Mouse (Mus musculus) ES-E14 (cell line): ENCODE measurements around the gene Arpc1b.

Experiments
- CHD2 ChIP-seq: IDR thresholded peaks from 2 replicates; pipeline ENCODE4 v1.6.1; 2014; ENCODE audit warnings: mild to moderate bottlenecking, low read depth, low read length, inconsistent platforms
- HCFC1 ChIP-seq: IDR thresholded peaks from 2 replicates; pipeline ENCODE4 v1.6.1; 2012; ENCODE audit warnings: low read length, inconsistent platforms, borderline replicate concordance; ENCODE audit not compliant: insufficient read depth
- MAFK ChIP-seq: IDR thresholded peaks from 2 replicates; pipeline ENCODE4 v1.6.1; 2014; ENCODE audit warnings: mild to moderate bottlenecking, low read depth, low read length, inconsistent platforms; ENCODE audit not compliant: insufficient read depth
- ZC3H11A ChIP-seq: IDR thresholded peaks from 2 replicates; pipeline ENCODE4 v1.6.1; 2012; ENCODE audit warnings: low read depth, mild to moderate bottlenecking, inconsistent platforms, low read length, borderline replicate concordance
- ZNF384 ChIP-seq: IDR thresholded peaks from 2 replicates; pipeline ENCODE4 v1.6.1; 2012; ENCODE audit warnings: low read depth, low read length, inconsistent platforms

DNA sequence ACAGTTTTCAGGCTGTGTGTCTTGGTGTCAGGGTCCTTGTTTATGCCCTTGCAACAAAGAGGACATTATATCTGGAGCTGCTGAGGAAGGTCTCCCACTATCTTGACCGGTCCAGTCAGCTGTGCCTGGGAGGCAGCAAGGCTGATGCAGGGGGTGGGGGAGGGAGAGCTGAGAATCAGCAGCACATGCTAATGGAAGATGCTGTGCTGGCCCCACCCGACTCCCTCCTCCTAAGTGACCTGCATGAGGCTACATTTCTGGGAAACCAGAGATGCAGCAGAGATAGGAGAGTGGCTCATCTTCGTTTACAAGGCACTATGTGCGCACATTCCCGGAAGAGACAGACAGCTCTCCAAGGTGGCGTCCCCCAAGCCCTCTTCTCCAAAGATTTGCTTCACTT lies 3.6 kb upstream of the Arpc1b start:
- TF ChIP-seq ZNF384 (no peak), MAFK (no peak), CHD2 (no peak), ZC3H11A (no peak), HCFC1 (no peak)
